Mouse (Mus musculus) C2C12 (cell line): ENCODE measurements at regions not wholly inside any gene's neighbourhood (a gene's known extent, or its start where the extent isn't known, plus 50 kb on each side); places are given as distances from the start of the nearest gene placed in this dataset.

Experiments used
- H3K27me3 ChIP-seq: one replicate; pipeline ENCODE4 v1.6.1; 2011; ENCODE audit not compliant: control insufficient read depth, insufficient read depth, insufficient read length
- H3K36me3 ChIP-seq: one replicate; pipeline ENCODE4 v1.6.1; 2011; ENCODE audit not compliant: control insufficient read depth, insufficient read depth
- H3K4me3 ChIP-seq: one replicate; pipeline ENCODE4 v1.5.1; 2011; ENCODE audit warnings: mild to moderate bottlenecking, control low read depth; ENCODE audit not compliant: poor library complexity, insufficient read depth, severe bottlenecking
- H3K79me2 ChIP-seq: one replicate; pipeline ENCODE4 v1.6.1; 2011; ENCODE audit not compliant: control insufficient read depth, insufficient read depth
- H3K79me3 ChIP-seq: one replicate; pipeline ENCODE4 v1.6.1; 2011; ENCODE audit warnings: low read depth, control low read depth
- H3ac ChIP-seq: one replicate; pipeline ENCODE3; 2011; ENCODE audit warnings: low read depth; ENCODE audit not compliant: control insufficient read depth, insufficient read length
- CEBPB ChIP-seq: IDR thresholded peaks from one replicate; pipeline ENCODE4 v1.6.1; 2011; ENCODE audit warnings: low read depth, mild to moderate bottlenecking, control low read depth, moderate library complexity
- CTCF ChIP-seq: IDR thresholded peaks from one replicate; pipeline ENCODE4 v1.5.1; 2011; ENCODE audit not compliant: control insufficient read depth, insufficient read depth, insufficient read length
- FOSL1 ChIP-seq: IDR thresholded peaks from one replicate; pipeline ENCODE4 v1.8.0; 2011; ENCODE audit warnings: mild to moderate bottlenecking, low read length; ENCODE audit not compliant: poor library complexity, insufficient read depth, severe bottlenecking
- MAX ChIP-seq: IDR thresholded peaks from one replicate; pipeline ENCODE4 v1.6.1; 2011; ENCODE audit warnings: mild to moderate bottlenecking, control low read depth
- MYOD1 ChIP-seq: IDR thresholded peaks from one replicate; pipeline ENCODE4 v1.6.1; 2011; ENCODE audit warnings: low read depth; ENCODE audit not compliant: control insufficient read depth, insufficient read length
- MYOG ChIP-seq: IDR thresholded peaks from one replicate; pipeline ENCODE4 v1.6.1; 2011; ENCODE audit not compliant: control insufficient read depth, insufficient read length; ENCODE audit errors: extremely low read depth
- USF1 ChIP-seq: IDR thresholded peaks from one replicate; pipeline ENCODE4 v1.6.1; 2011; ENCODE audit warnings: low read depth, mild to moderate bottlenecking, control low read depth, moderate library complexity

- no peaks in the 10 kb centered on the region for H3K79me2 ChIP-seq
- no peaks in the 10 kb centered on the region for H3K79me3 ChIP-seq
- H3K27me3 ChIP-seq: no peaks in the 10 kb centered on the region
- no peaks in the 10 kb centered on the region for H3K36me3 ChIP-seq
- no peak overlapping the region for H3K4me3 ChIP-seq
- H3ac ChIP-seq: no peak overlapping the region
- TF ChIP-seq USF1 (no peak), FOSL1 (no peak), MYOD1 (no peak), CTCF (no peak), MYOG (no peak), CEBPB (no peak), MAX (no peak)
These were observed 137.7 kb upstream of the Top1 start for GRCm38 (mm10) chr2:160507816-160508564.

- no peaks in the 10 kb centered on the region for H3K27me3 ChIP-seq
- no peak for TF ChIP-seq MAX
These were observed 135.5 kb upstream of the Top1 start for GRCm38 (mm10) chr2:160510159-160510558.

GRCm38 (mm10) chr2:160510635-160511421 is 134.9 kb upstream of the Top1 start:
- H3K36me3 ChIP-seq: no peaks in the 10 kb centered on the region
- H3K27me3 ChIP-seq: no peaks in the 10 kb centered on the region
- H3K79me3 ChIP-seq: no peaks in the 10 kb centered on the region
- no peak for TF ChIP-seq CTCF
- H3K79me2 ChIP-seq: no peaks in the 10 kb centered on the region
- H3ac ChIP-seq: no peak overlapping the region
- H3K4me3 ChIP-seq: no peak overlapping the region

More at GRCm38 (mm10) chr2:160510159-160510558, 135.5 kb upstream of the Top1 start:
- H3K79me2 ChIP-seq: no peaks in the 10 kb centered on the region
- H3K79me3 ChIP-seq: no peaks in the 10 kb centered on the region
- no peaks in the 10 kb centered on the region for H3K36me3 ChIP-seq
- H3K4me3 ChIP-seq: no peak overlapping the region
- H3ac ChIP-seq: no peak overlapping the region

- H3K79me3 ChIP-seq: no peaks in the 10 kb centered on the region
- H3ac ChIP-seq: no peak overlapping the region
- no peaks in the 10 kb centered on the region for H3K27me3 ChIP-seq
- no peaks in the 10 kb centered on the region for H3K36me3 ChIP-seq
- H3K4me3 ChIP-seq: no peak overlapping the region
- no peak for TF ChIP-seq MYOD1
- no peak for TF ChIP-seq MYOG
- TF ChIP-seq CEBPB: no peak
- no peak for TF ChIP-seq MAX
- TF ChIP-seq USF1: no peak
- TF ChIP-seq CTCF: no peak
- no peak for TF ChIP-seq FOSL1
- no peaks in the 10 kb centered on the region for H3K79me2 ChIP-seq
These were observed 130.1 kb upstream of the Top1 start for GRCm38 (mm10) chr2:160515621-160516020.

GRCm38 (mm10) chr2:160516526-160516925 is 129.2 kb upstream of the Top1 start:
- Histone ChIP-seq H3K4me3 (no peak overlapping the region), H3ac (no peak overlapping the region), H3K79me2 (no peaks in the 10 kb centered on the region), H3K36me3 (no peaks in the 10 kb centered on the region), H3K27me3 (no peaks in the 10 kb centered on the region), H3K79me3 (no peaks in the 10 kb centered on the region)
- no peak for TF ChIP-seq FOSL1
- no peak for TF ChIP-seq MYOD1
- no peak for TF ChIP-seq CTCF
- TF ChIP-seq MYOG: no peak
- TF ChIP-seq MAX: no peak
- no peak for TF ChIP-seq USF1
- no peak for TF ChIP-seq CEBPB
